Mouse (Mus musculus) left cerebral cortex, adult 8-10 months (tissue): ENCODE measurements at regions not wholly inside any gene's neighbourhood (a gene's known extent, or its start where the extent isn't known, plus 50 kb on each side); places are given as distances from the start of the nearest gene placed in this dataset.

Experiments
- DNase-seq, 2 experiments: peaks; one replicate each; pipeline ENCODE4 v3.0.0; 2022; ENCODE audit warnings: low spot score in 2 of 2

DNA sequence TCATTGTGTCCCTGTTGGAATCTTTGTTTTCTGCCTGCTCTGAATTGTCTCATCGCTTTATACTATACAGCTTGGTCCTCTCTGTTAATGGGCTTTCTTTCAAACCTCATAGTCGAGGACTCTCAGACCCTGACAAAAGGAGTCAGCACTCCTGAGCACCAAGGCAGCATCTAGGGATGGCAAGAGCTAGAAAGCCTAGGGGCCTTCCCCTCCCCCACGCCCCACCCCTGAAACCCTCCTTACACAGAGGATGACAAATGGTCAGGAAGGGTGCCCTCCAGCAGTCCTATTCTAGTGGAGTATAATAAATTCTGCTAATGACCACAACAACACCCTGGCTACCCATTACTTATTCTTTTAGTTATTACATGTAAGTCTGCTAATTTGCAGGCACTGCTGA is 74.4 kb downstream of the Tbx19 start:
- DNase-seq = no peak

GRCm38 (mm10) chr1:165084753-165085152 is 75.8 kb downstream of the Tbx19 start:
- no peak for DNase-seq

DNA sequence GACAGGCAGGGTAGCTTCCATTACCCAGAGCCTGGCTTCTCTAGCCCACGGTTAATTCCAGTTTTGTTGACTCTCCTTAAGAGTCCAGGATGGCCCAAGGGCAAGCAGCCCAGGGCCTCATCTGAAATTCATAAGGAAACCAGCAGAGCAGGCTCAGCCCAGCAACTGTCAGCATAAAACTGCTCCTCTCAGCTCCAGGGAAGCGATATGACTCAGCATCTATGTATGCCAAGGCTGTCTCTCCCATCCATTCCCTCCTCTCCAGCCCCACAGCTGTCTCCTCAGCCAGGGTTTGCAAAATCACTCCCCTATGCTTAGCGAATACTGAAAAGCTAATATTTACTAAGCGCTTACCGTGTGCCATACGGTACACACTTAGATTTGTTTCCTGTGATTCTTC is 76.4 kb downstream of the Tbx19 start:
- DNase-seq = peak in 1 of 2 experiments; percentile 76

DNA sequence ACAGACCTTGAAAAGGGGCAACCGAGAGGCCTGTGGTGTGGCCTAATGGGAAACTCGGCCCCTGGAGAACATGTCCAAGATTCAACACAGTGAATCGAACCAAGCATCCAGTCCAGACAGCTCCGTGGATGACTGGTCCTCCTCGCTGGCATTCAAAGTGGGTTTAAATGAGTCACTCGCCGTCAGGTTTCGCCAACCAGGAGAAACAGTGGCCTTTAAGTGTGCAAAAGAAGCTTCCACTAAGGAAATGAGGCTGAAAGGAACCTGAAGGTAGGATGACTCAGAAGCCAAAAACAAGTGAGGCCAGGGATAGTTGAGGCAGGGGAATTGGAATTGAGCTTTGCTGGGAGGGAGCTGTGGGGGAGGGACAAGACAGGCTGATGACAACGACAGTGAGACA is 80.2 kb downstream of the Tbx19 start:
- no peak for DNase-seq

DNA sequence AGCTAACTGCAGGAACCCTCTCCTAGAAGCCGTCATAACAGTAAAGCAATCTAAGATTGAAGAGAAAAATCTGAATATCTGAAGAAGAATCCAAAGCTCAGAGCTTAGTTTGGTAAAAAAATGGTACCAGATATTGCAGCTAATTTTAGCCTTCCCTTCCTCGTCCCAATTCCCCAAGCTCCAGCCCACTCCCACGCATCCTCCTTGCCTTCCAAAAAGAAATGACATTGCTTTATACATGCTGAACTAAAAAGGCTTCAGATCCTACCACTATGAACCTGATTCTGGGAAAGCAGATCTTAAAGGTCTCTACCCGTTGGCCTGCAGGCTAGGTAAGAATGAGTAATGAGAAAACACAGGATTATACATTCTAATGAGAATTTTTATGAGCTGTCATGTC is 83.3 kb downstream of the Tbx19 start:
- DNase-seq = no peak

DNA sequence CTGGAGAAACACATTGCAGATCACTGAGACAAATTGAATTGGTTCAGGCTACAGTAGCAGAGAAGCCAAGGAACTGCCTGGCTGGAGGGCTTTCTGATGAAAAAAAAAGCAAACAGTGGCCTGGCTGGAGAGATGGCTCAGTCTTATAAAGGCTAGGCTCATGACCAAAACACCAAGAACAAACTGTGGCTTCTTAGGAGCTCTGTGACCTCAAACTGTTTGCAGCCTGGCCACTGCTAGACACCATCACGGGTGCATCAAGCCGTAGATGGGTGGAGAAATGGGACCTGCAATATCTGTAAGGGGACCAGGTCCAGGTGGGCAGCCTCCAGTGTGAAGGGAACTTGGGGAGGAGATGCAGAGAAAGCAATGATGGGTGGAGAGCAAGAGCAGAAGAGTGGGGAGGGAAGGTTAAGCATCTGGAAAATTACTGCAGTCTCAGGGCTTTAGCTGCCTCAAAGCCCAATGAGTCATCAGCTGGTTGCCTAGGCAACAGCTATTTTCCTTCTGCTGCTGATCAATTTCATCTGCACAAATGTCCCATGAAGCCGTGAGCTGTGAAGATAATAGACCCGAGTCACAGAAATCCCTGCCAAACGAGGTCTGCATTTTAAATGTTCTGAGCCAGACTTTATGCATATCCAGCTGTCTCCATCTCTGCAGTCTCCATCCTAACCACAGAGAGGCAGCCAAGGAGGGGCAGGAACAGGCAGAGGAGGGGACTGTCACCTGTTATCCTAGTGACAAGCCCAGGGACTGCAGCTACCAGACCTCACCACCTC is 85.1 kb downstream of the Tbx19 start:
- DNase-seq = peak in 1 of 2 experiments; percentile 95

DNA sequence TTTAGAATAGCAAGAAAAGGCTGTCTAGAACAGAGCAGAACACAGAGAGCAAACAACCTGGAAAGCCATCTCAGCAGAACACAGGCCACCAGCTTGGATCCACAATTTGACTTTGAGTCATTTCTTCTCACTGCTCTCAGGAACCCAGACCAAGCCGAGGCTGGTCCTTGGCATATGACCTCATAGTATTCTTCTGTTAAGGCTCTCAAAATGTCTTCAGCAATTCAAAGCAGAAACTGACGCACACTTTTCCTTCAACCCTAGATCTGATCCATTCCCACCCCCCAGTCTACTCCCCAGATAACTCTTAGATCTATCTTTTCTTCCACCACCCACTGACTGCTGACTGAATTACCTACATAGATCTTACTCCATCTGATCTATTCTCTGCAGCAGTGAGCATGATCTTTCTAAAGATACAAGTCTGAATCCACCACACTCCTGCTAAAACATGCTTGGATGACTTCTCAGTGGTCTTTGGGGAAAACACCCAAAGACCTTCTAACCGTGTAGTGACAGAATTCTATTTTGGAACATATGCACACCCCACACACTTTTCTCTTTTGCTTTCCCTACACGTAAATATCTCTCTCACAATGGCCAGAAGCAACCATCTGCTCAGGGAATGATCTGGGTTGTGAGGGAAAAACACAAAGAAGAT is 88.6 kb downstream of the Tbx19 start:
- DNase-seq = peak in 1 of 2 experiments; percentile 41

DNA sequence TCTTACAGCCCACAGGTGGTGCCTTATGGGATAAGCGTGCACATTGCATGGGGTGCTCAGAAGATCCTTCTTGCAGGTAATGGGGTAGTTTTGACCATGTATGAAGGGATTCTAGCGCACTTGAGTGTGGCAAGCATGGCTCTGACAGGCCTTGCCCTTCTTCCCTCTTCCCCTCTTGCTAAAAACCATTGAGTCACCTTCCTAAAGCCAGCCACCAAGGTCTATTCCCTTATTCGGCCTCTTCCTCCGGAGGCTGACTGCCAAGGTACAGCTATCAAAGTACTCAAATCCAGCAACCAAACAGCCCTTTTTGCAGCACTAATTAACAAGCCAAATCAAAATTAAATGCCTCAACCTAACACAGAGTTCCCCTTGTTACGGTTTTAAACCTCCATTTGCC is 95.6 kb downstream of the Tbx19 start:
- no peak for DNase-seq

DNA sequence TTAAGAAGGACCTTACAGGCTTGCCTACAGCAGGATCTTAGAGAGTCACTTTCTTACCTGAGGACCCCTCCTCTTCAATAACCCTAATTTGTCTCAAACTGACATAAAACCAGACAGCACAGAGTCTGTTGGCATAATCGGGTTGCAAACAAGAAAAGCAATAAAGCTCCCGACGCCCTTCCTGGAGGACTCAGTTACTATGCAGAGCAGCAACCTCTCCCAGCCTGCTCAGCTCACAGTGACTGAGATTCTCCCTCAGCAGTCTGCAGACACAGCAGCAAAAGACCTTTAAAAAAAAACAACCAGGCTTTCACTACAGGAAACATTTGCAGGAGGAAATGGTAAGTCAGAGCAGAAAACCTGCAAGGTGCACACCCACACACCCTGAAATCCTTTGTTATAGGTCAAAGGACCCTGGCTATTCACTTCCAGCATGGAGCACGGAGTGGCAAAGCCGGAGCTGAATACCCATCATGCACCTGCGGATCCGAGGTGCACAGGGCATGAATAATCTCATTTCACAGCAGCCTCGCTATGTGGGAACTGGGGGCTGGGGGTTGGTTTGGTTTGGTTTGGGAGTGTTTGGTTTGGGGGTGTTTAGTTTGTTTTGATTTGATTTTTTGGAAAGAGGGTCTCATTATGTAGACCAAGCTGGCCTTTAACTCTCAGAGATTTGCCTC is 97.6 kb downstream of the Tbx19 start:
- no peak for DNase-seq

DNA sequence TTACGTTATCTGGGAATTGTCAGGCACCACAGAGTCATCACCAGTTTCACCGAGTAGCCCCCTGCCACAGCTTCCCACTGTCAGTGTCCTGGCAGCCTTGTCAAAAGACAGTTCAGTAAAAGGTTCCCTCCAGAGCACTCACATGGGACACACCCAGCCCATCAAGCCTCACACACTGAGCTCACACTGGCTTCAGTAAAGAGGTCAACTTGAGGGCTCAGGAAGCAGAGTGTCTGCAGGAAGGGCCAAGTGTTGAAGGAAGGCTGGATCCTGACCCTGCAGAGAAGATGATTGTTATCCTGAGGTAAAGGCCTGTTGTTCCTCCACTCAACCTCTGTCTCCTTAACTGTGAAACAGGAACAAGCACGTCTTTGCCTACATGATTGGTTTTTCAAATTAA is 99.2 kb downstream of the Tbx19 start:
- no peak for DNase-seq

DNA sequence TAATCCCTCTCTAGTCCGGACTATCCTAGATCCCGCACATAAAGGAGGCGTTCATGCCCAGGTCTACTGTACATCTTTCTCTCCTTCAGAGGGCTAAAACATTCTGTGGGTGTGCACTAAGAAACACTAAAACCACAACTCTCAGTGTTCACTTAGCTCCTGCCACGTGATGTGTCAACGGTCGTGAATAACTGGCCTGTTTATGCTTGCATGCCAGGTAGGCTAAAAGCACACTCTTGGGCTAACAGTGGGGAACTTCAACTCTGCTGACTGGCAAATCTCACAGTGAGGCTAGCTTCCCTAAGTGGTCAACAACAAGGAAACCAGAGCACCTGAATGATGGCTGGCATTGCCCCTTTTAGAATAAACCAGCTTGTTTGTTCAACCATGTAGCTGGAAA is 106.3 kb downstream of the Tbx19 start:
- no peak for DNase-seq

DNA sequence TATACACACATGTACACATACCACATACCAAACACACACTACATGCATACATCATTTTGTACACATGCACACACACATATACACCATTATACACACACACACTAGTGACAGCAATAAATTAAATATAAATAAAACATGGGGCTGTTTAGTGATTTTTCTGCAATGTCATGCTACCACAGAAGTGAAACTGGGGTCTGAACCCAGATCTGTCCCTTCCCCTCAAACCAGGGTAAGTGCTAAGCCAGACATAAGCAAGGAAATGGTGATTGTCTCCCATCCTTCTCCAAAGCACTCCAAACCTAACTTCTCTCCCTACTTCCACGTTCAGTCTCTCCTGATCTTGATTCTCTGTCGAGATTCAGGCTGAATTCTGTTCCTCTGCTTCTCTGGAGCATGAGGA is 109.3 kb downstream of the Tbx19 start:
- DNase-seq = no peak

GRCm38 (mm10) chr1:165050176-165050575 is 110.4 kb downstream of the Tbx19 start:
- DNase-seq = no peak

DNA sequence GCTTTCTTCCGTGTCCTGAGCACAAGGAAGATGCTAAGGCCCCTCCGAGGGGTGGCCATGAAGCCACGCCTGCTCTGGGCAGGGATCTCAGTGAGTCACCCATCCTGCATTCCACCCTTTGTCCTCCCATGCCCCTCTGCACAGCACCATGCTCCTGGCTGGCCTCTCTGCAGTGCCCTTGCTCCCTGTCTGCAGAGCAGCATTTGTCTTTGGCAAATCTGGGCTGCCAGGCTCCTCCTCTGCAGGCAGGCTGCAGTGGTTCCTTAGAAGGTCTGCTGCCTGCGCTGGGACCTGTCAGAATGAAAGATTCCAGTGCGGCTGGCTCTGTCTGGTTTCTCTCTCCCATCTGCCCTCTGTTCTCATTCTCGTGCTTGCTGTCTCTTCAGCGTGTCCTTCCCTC is 111.3 kb upstream of the Xcl1 start:
- peak; percentile 42 to 46 for DNase-seq

- DNase-seq = no peak
These were observed 110.7 kb upstream of the Xcl1 start for GRCm38 (mm10) chr1:165046056-165046455.

GRCm38 (mm10) chr1:165043361-165043760 is 108.0 kb upstream of the Xcl1 start:
- no peak for DNase-seq

GRCm38 (mm10) chr1:165042105-165042504 is 106.8 kb upstream of the Xcl1 start:
- peak in 1 of 2 experiments; percentile 40 for DNase-seq

DNA sequence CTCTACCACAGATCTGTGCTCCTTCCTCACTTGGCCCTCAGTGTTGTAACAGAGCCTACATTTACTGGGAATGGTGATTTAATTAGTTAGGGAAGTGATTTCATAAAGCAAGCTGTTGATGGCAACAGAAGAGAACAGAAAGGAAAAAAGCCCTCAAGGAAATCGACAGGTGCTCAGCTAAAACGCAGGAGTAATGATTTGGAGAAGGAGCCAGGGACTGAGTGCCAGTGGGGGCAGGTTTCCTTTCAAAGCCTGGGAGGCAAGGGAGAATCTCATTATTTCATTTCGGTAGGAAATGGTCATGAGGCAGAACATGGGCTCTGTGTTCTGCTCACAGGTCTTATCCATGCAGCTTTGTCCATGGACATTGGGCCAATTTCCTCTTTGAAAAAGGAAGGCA is 101.3 kb upstream of the Xcl1 start:
- no peak for DNase-seq

DNA sequence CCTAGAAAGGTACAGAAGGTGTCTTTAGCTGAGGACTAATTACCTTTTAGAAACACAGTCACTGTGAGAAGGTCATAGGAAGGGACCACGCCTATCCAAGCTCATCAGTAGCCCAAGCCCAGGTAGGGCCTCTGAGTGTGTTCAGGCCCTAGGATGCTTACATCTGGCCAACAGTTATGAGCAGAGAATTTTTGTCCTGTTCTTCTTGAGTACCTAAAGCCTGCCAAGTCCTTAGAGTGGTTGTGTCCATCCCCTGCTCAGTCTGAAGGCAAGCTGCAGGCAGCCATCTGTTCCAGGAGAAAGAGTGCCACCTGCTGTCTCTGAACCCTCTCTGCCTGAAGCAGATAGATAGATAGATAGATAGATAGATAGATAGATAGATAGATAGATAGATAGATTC is 100.3 kb upstream of the Xcl1 start:
- peak in 1 of 2 experiments; percentile 68 for DNase-seq

GRCm38 (mm10) chr1:165020960-165021563 is 85.7 kb upstream of the Xcl1 start:
- peak in 1 of 2 experiments; percentile 50 for DNase-seq

GRCm38 (mm10) chr1:165018692-165019309 is 83.5 kb upstream of the Xcl1 start:
- peak in 1 of 2 experiments; percentile 72 for DNase-seq

GRCm38 (mm10) chr1:165018236-165018635 is 82.9 kb upstream of the Xcl1 start:
- DNase-seq = no peak
